Mouse (Mus musculus) heart, embryonic 16.5 days (tissue): ENCODE results near the gene Eif3l. TPM values are rescaled to one million over a fixed set of nuclear protein-coding genes. Genes with fewer than 3 reads are reported as not detected.
A peak's percentile ranks its signal among the peaks of the same experiment; 100 is the strongest.
"Not testable (repeated sequence)": the region's sequence is repeated elsewhere in the genome, so short reads cannot be mapped to it uniquely, and the experiment has no call there.

Source experiments
- ATAC-seq: fragments of 200-750 bp; cut with Nextera tagmentation; replicated peaks from 2 replicates; pipeline ENCODE4 v1.8.0; 2017; ENCODE audit warnings: moderate number of reproducible peaks; ENCODE audit not compliant: insufficient read depth, low FRiP score; ENCODE audit errors: extremely low read depth
- H3K27ac ChIP-seq: fragments of 300-500 bp; sonication (generic); 2 replicates; pipeline ENCODE4 v1.5.1; 2014; ENCODE audit warnings: mild to moderate bottlenecking, low read length, control low read depth, moderate library complexity
- H3K27me3 ChIP-seq: fragments of 300-500 bp; sonication (generic); 2 replicates; pipeline ENCODE4 v1.6.1; 2014; ENCODE audit warnings: low read length, mixed read lengths; ENCODE audit not compliant: control insufficient read depth, insufficient read depth
- H3K36me3 ChIP-seq: fragments of 300-500 bp; sonication (generic); 2 replicates; pipeline ENCODE4 v1.6.1; 2014; ENCODE audit not compliant: control insufficient read depth, insufficient read depth
- H3K4me1 ChIP-seq: fragments of 300-500 bp; sonication (generic); 2 replicates; pipeline ENCODE4 v1.6.1; 2014; ENCODE audit warnings: low read length, mixed read lengths; ENCODE audit not compliant: control insufficient read depth, insufficient read depth
- H3K4me2 ChIP-seq: fragments of 300-500 bp; sonication (generic); 2 replicates; pipeline ENCODE4 v1.6.1; 2014; ENCODE audit warnings: low read depth, mild to moderate bottlenecking, control low read depth, low read length
- H3K4me3 ChIP-seq: fragments of 300-500 bp; sonication (generic); 2 replicates; pipeline ENCODE4 v1.5.1; 2014; ENCODE audit warnings: mild to moderate bottlenecking, control low read depth, low read length
- H3K9ac ChIP-seq: fragments of 300-500 bp; sonication (generic); 2 replicates; pipeline ENCODE4 v1.6.1; 2014; ENCODE audit warnings: low read length, control low read depth
- H3K9me3 ChIP-seq: fragments of 300-500 bp; sonication (generic); replicated peaks from 2 replicates; pipeline ENCODE4 v1.6.1; 2016; ENCODE audit warnings: low read length; ENCODE audit not compliant: control insufficient read depth
- WGBS: fragments of 180-500 bp; shearing (Covaris S2); extraction: QIAGEN DNeasy Blood & Tissue Kit; methylation state at CpG from one replicate; pipeline ENCODE4 v1.1.7; 2014; 5-methylcytosine and 5-hydroxymethylcytosine counted together
- polyA plus RNA-seq: library from polyadenylated mRNA; unstranded; fragments of >200 nt; fragmentation: Nextera tagmentation; extraction: Ambion mirVana; gene quantifications from 2 replicates; pipeline ENCODE4 v1.2.1, GENCODE M21; 2015

The Eif3l gene
- polyA plus RNA-seq, 1 experiment from 2014 or later: 161 TPM

- Histone ChIP-seq H3K36me3 (no peaks in the 10 kb centered on the region), H3K4me3 (peak overlapping the region; percentile 83), H3K4me2 (peak overlapping the region; percentile 88), H3K9me3 (no peaks in the 10 kb centered on the region), H3K4me1 (peaks cover 19% of the 10 kb centered on the region), H3K27me3 (no peaks in the 10 kb centered on the region), H3K9ac (peak overlapping the region; percentile 100), H3K27ac (peak overlapping the region; percentile 96)
- WGBS: under 1% methylated on average over 52 of the region's 52 CpGs
- peak; percentile 86 for ATAC-seq
Measured at GRCm38 (mm10) chr15:79030551-79031435, 44.2 kb upstream of the Eif3l start.

- not testable (repeated sequence) for H3K27me3 ChIP-seq, H3K27ac ChIP-seq, H3K4me3 ChIP-seq, ATAC-seq, H3K9me3 ChIP-seq, H3K4me2 ChIP-seq, H3K9ac ChIP-seq, H3K36me3 ChIP-seq
- H3K4me1 ChIP-seq: peaks cover 17% of the 10 kb centered on the region
- WGBS: 90% methylated on average over 5 of the region's 5 CpGs
Measured at GRCm38 (mm10) chr15:79031908-79032307, 43.1 kb upstream of the Eif3l start.

GRCm38 (mm10) chr15:79037913-79038328 lies 37.1 kb upstream of the Eif3l start:
- peak overlapping the region; percentile 43; the same call in 1 of the 2 replicates for H3K4me2 ChIP-seq
- H3K4me1 ChIP-seq: peaks cover 17% of the 10 kb centered on the region
- H3K9ac ChIP-seq: peak overlapping the region; percentile 48; the same call in 1 of the 2 replicates
- no peak for ATAC-seq
- peak overlapping the region; percentile 27 for H3K4me3 ChIP-seq
- no peaks in the 10 kb centered on the region for H3K9me3 ChIP-seq
- no peak overlapping the region for H3K27ac ChIP-seq
- peaks cover 28% of the 10 kb centered on the region for H3K27me3 ChIP-seq
- 7% methylated on average over 14 of the region's 14 CpGs for WGBS
- H3K36me3 ChIP-seq: no peaks in the 10 kb centered on the region

GRCm38 (mm10) chr15:79038331-79038730 lies 36.6 kb upstream of the Eif3l start:
- no peaks in the 10 kb centered on the region for H3K9me3 ChIP-seq
- H3K4me2 ChIP-seq: 0 out of 2 replicates have a peak overlapping the region, but pooled peaks have one; percentile 43
- H3K27me3 ChIP-seq: peaks cover 32% of the 10 kb centered on the region
- H3K4me3 ChIP-seq: no peak overlapping the region
- 66% methylated on average over 10 of the region's 10 CpGs for WGBS
- H3K36me3 ChIP-seq: no peaks in the 10 kb centered on the region
- peak overlapping the region; percentile 48; the same call in 1 of the 2 replicates for H3K9ac ChIP-seq
- peaks cover 20% of the 10 kb centered on the region for H3K4me1 ChIP-seq
- ATAC-seq: no peak
- H3K27ac ChIP-seq: no peak overlapping the region

- peak; percentile 82 for ATAC-seq
- Histone ChIP-seq H3K36me3 (no peaks in the 10 kb centered on the region), H3K4me2 (no peak overlapping the region), H3K27ac (no peak overlapping the region), H3K4me1 (peaks cover 20% of the 10 kb centered on the region), H3K9me3 (no peaks in the 10 kb centered on the region), H3K27me3 (peaks cover 37% of the 10 kb centered on the region), H3K4me3 (no peak overlapping the region), H3K9ac (no peak overlapping the region)
- WGBS: 16% methylated on average over 7 of the region's 7 CpGs
Measured at GRCm38 (mm10) chr15:79038853-79039252, 36.1 kb upstream of the Eif3l start.

GRCm38 (mm10) chr15:79040501-79041416 lies 34.2 kb upstream of the Eif3l start:
- H3K4me1 ChIP-seq: peaks cover 20% of the 10 kb centered on the region
- peak overlapping the region; percentile 22 for H3K4me3 ChIP-seq
- ATAC-seq: no peak
- H3K36me3 ChIP-seq: no peaks in the 10 kb centered on the region
- no peaks in the 10 kb centered on the region for H3K9me3 ChIP-seq
- WGBS: 19% methylated on average over 24 of the region's 24 CpGs
- peaks cover 41% of the 10 kb centered on the region for H3K27me3 ChIP-seq
- H3K4me2 ChIP-seq: peak overlapping the region; percentile 44
- peak overlapping the region; percentile 31; the same call in 1 of the 2 replicates for H3K9ac ChIP-seq
- H3K27ac ChIP-seq: no peak overlapping the region

GRCm38 (mm10) chr15:79041585-79041984 lies 33.4 kb upstream of the Eif3l start, which contains the start of gene Galr3:
TSS of gene Galr3 (plus strand) at chr15:79041885.
- Histone ChIP-seq H3K27ac (no peak within 1 kb of the TSS), H3K9me3 (no peaks in the 10 kb centered on the region), H3K4me3 (peak within 1 kb of the TSS; percentile 63), H3K4me2 (peak within 1 kb of the TSS; percentile 95), H3K9ac (peak within 1 kb of the TSS; percentile 62), H3K27me3 (peaks cover 41% of the 10 kb centered on the region), H3K36me3 (no peaks in the 10 kb centered on the region), H3K4me1 (peaks cover 20% of the 10 kb centered on the region)
- 71% methylated on average over 6 of the region's 6 CpGs for WGBS
- no peak for ATAC-seq

- no peaks in the 10 kb centered on the region for H3K36me3 ChIP-seq
- no peaks in the 10 kb centered on the region for H3K9me3 ChIP-seq
- no peak for ATAC-seq
- under 1% methylated on average over 105 of the region's 105 CpGs for WGBS
- peaks cover 42% of the 10 kb centered on the region for H3K27me3 ChIP-seq
- H3K4me2 ChIP-seq: peak overlapping the region; percentile 95
- peaks cover 19% of the 10 kb centered on the region for H3K4me1 ChIP-seq
- H3K27ac ChIP-seq: no peak overlapping the region
- peak overlapping the region; percentile 62 for H3K9ac ChIP-seq
- H3K4me3 ChIP-seq: peak overlapping the region; percentile 63
Measured at GRCm38 (mm10) chr15:79042721-79043491, 32.1 kb upstream of the Eif3l start.
